Mouse (Mus musculus) embryonic facial prominence, embryonic 12.5 days (tissue): ENCODE data around the gene Pawr. TPM values are rescaled to one million over a fixed set of nuclear protein-coding genes. Genes with fewer than 3 reads are reported as not detected.

Experiments used
- ATAC-seq: fragments of 200-750 bp; cut with Nextera tagmentation; 2 replicates; pipeline ENCODE4 v1.8.0; 2017; ENCODE audit not compliant: insufficient number of reproducible peaks, insufficient read depth, low FRiP score, low TSS enrichment
- H3K27ac ChIP-seq: fragments of 300-500 bp; sonication (generic); 2 replicates; pipeline ENCODE4 v1.5.1; 2016; ENCODE audit warnings: mild to moderate bottlenecking
- H3K27me3 ChIP-seq: fragments of 300-500 bp; sonication (generic); 2 replicates; pipeline ENCODE4 v1.6.1; 2016; ENCODE audit warnings: mild to moderate bottlenecking, moderate library complexity
- H3K36me3 ChIP-seq: fragments of 300-500 bp; sonication (generic); 2 replicates; pipeline ENCODE4 v1.6.1; 2016; ENCODE audit warnings: mild to moderate bottlenecking
- H3K4me1 ChIP-seq: fragments of 300-500 bp; sonication (generic); 2 replicates; pipeline ENCODE4 v1.6.1; 2016
- H3K4me2 ChIP-seq: fragments of 300-500 bp; sonication (generic); replicated peaks from 2 replicates; pipeline ENCODE4 v1.6.1; 2016; ENCODE audit warnings: mild to moderate bottlenecking, moderate library complexity
- H3K4me3 ChIP-seq: fragments of 300-500 bp; sonication (generic); 2 replicates; pipeline ENCODE4 v1.5.1; 2016; ENCODE audit warnings: mild to moderate bottlenecking
- H3K9ac ChIP-seq: fragments of 300-500 bp; sonication (generic); 2 replicates; pipeline ENCODE4 v1.6.1; 2016; ENCODE audit warnings: mild to moderate bottlenecking, moderate library complexity
- H3K9me3 ChIP-seq: fragments of 300-500 bp; sonication (generic); 2 replicates; pipeline ENCODE4 v1.6.1; 2016; ENCODE audit warnings: mild to moderate bottlenecking, moderate library complexity
- WGBS: fragments of 180-500 bp; shearing (Covaris S2); methylation state at CpG from one replicate; pipeline ENCODE4 v1.1.7; 2016; 5-methylcytosine and 5-hydroxymethylcytosine counted together
- polyA plus RNA-seq: library from polyadenylated mRNA; unstranded; fragments of >200 nt; fragmentation: Nextera tagmentation; extraction: Ambion mirVana; gene quantifications from 2 replicates; pipeline ENCODE4 v1.2.1, GENCODE M21; 2016

Gene Pawr
- polyA plus RNA-seq, 1 experiment from 2014 or later: 9.2 TPM

DNA sequence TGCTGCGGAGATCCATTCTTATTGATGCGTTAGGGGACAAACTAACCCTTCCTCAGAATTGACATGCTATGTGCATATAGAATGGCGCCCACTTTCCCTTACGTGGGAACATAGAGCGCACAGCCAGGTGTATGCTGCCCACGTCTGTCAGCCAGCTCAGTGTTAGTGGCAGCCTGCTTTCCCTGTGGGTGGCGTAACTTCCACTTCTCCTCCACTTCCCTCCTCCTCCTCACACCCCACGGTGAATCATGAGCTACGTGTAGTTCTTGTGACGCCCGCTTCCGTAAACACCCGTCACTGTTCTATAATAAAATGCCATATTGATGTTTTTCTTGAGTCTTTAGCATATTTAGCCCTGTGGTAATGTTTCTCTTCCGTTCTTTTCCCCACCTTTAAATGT lies 63.7 kb downstream of the Pawr start:
- Histone ChIP-seq H3K4me2 (no peak overlapping the region), H3K27me3 (no peaks in the 10 kb centered on the region), H3K9ac (no peak overlapping the region), H3K36me3 (no peaks in the 10 kb centered on the region), H3K4me3 (no peak overlapping the region), H3K4me1 (no peaks in the 10 kb centered on the region), H3K9me3 (no peaks in the 10 kb centered on the region), H3K27ac (no peak overlapping the region)
- no peak for ATAC-seq
- 93% methylated on average over 14 of the region's 14 CpGs for WGBS

DNA sequence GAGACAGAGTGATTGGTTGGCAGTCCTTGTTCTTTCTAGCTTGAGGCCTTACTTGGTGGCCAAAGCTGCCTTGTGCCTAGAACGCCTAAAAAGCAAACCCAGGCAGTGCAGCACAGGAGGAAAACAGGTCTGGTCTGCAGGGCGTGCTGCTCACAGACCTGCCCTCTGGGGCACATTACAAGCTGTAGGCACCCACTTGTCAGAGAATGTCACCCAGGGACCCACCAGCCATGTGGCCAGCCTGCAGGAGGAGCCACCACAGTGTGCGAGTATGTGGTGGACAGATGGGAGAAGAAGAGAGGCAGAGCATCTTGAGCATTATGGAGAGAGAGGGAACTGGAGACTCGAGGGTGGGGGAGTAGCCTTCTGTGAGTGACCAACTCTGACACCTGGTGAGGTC lies 70.8 kb downstream of the Pawr start:
- Histone ChIP-seq H3K36me3 (no peaks in the 10 kb centered on the region), H3K9ac (no peak overlapping the region), H3K4me1 (0 out of 2 replicates have a peak, but pooled peaks cover 5% of the 10 kb centered on the region), H3K4me3 (no peak overlapping the region), H3K9me3 (no peaks in the 10 kb centered on the region), H3K27me3 (no peaks in the 10 kb centered on the region), H3K27ac (no peak overlapping the region), H3K4me2 (no peak overlapping the region)
- WGBS: 78% methylated on average over 4 of the region's 4 CpGs
- ATAC-seq: no peak

DNA sequence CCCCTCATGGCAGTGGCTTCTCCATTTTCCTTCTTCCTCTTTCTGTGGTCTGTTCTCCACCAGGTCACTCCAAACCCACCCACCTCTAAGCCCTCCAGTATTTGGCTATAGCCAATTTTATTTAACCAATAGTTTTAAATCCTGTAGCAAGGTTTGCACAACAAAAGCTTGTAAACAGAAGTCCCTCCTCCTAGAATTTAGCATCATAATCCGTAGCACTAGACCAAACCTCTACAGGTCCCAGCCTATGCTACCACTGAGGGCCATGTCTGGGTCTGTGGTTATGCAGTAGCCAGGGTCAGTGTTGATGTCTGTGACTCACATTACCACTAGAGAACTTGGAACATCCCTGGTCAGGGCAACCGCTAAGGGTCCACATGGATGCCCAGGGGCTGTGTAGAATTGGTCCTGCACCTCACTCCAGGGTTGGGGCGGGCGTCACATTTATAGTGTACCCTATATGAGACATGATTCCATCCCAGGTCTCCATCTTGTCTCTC lies 71.5 kb downstream of the Pawr start:
- Histone ChIP-seq H3K27ac (no peak overlapping the region), H3K4me2 (no peak overlapping the region), H3K27me3 (no peaks in the 10 kb centered on the region), H3K9me3 (no peaks in the 10 kb centered on the region), H3K4me1 (0 out of 2 replicates have a peak, but pooled peaks cover 5% of the 10 kb centered on the region), H3K4me3 (no peak overlapping the region), H3K9ac (no peak overlapping the region), H3K36me3 (no peaks in the 10 kb centered on the region)
- ATAC-seq: no peak
- WGBS: 90% methylated on average over 4 of the region's 4 CpGs

DNA sequence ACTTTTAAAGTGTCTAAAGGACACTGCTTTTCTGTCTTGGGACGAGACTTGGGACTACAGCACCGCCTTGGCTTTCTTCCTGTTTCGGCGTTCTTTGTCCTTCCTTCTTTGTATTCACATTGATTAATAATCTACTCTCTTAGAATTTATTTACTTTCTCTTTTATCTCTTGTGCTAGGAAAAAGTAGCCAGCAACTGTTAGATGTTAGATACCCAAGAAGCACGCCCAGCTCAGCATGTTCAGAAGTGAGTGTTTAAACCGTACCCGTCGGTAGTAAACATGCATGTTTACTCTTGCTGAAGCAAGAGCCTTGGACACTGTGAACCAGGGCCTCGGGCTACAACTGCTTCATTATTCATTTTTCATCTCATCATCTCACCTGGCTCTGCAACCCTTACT lies 72.2 kb downstream of the Pawr start:
- ATAC-seq: no peak
- Histone ChIP-seq H3K36me3 (no peaks in the 10 kb centered on the region), H3K4me2 (no peak overlapping the region), H3K27ac (no peak overlapping the region), H3K9ac (no peak overlapping the region), H3K4me3 (no peak overlapping the region), H3K9me3 (no peaks in the 10 kb centered on the region), H3K27me3 (no peaks in the 10 kb centered on the region), H3K4me1 (0 out of 2 replicates have a peak, but pooled peaks cover 5% of the 10 kb centered on the region)
- 88% methylated on average over 9 of the region's 9 CpGs for WGBS

DNA sequence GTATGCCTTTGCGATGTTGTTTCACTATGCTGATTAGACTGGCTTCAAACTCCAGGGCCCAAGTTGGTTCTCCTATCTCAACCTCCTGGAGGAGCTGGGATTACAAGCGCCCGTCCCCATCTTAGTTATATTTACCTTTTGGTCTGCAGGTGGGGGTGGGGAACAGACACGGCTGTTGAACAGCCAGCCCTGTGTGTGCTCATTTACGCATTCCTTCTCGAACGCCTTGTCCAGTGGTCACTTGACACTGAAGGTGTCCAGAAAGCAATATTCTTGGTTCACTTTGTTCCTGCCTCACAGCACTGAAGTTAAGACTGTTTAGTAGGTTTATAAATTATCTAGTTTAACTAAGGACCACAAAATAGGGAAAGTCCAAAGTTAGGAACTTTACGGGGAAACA lies 73.2 kb downstream of the Pawr start:
- WGBS: 61% methylated on average over 8 of the region's 8 CpGs
- no peak overlapping the region for H3K4me2 ChIP-seq
- no peak overlapping the region for H3K27ac ChIP-seq
- no peak for ATAC-seq
- 0 out of 2 replicates have a peak, but pooled peaks cover 5% of the 10 kb centered on the region for H3K4me1 ChIP-seq
- no peaks in the 10 kb centered on the region for H3K27me3 ChIP-seq
- no peaks in the 10 kb centered on the region for H3K36me3 ChIP-seq
- no peaks in the 10 kb centered on the region for H3K9me3 ChIP-seq
- no peak overlapping the region for H3K9ac ChIP-seq
- H3K4me3 ChIP-seq: no peak overlapping the region

DNA sequence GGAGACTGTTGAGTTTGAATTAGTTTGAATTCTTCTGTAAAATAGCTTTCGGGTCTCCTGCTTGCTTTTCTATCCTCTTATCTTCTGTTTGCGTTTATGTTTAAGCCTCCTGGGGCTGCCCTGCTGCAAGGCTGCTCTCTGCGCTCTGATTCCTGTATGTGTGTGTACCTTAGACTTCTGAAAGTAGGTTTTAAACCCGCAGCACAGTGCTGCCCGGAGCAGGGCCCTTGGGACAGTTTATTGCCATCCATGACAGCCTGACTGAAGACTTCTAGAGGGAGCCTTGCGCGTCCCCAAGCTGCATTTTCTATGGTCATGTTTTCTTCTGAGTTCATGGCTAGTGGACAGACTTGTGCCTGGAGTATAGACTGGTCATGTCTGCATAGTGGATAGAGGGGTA lies 74.0 kb downstream of the Pawr start:
- 0 out of 2 replicates have a peak, but pooled peaks cover 5% of the 10 kb centered on the region for H3K4me1 ChIP-seq
- H3K4me3 ChIP-seq: no peak overlapping the region
- H3K36me3 ChIP-seq: no peaks in the 10 kb centered on the region
- ATAC-seq: no peak
- no peak overlapping the region for H3K9ac ChIP-seq
- H3K27me3 ChIP-seq: no peaks in the 10 kb centered on the region
- no peaks in the 10 kb centered on the region for H3K9me3 ChIP-seq
- H3K27ac ChIP-seq: no peak overlapping the region
- 55% methylated on average over 7 of the region's 7 CpGs for WGBS
- H3K4me2 ChIP-seq: no peak overlapping the region

DNA sequence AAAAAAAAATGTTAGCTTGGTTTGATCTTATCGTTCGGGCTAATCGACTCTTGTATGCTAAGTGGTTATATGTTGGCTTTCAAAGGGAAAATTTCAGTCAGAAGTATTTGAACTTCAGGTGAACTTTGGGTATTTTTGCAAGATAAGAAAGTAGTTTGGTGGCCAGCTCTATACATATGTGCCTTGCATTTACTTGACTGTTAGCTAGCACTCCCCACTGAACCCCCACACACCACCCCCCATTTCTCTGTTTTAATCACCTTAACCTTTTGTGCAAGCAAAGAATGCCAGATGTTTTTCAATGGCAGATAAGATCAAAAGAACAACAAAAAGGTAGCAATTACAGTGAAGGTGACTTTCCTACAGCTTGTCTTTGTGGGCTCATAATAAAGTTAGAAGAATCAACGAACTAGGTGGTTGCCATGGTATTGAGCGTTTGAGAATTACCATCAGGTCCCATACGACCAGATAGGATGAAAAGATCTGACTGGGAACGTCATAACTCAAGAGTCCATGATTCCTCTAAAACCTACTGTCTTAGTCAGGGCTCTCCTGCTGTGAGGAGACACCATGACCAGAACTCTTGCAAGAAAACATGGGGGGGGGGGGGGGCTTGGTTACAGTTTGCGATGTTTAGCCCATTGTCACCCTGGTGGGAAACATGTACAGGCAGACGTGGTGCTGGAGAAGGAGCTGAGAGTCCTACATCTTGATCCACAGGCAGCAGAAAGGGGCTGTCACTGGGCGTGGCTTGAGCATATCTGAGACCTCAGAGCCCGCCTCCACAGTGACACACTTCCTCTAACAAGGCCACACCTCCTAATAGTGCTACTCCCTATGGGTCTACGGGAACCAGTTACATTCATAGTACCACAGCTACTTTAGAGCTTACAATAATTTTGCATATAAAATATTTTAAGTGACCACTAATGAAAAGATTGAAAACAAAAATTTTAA lies 75.2 kb downstream of the Pawr start:
- H3K4me2 ChIP-seq: no peak overlapping the region
- ATAC-seq: no peak
- H3K27ac ChIP-seq: no peak overlapping the region
- 82% methylated on average over 12 of the region's 12 CpGs for WGBS
- H3K4me3 ChIP-seq: no peak overlapping the region
- 0 out of 2 replicates have a peak, but pooled peaks cover 5% of the 10 kb centered on the region for H3K4me1 ChIP-seq
- H3K9me3 ChIP-seq: no peaks in the 10 kb centered on the region
- no peak overlapping the region for H3K9ac ChIP-seq
- H3K36me3 ChIP-seq: no peaks in the 10 kb centered on the region
- no peaks in the 10 kb centered on the region for H3K27me3 ChIP-seq

DNA sequence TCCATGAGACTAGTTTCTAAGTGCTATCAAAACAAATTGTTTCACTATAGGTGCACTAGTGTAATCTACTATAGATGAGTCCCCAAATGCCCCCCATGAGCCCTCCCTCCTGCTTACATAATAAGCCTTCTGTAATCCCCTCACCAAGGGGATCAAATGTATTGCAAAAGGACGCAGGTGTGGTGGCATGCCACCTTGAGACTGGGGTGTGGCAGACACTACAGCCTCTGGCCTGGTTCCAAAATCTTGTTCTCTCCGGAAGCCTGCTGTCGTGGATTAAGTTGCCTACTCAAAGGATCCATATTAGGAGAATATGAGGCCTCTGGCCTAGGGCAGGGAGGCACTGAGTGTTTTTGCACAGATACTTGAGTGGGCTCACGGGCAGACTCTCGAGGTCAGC lies 76.1 kb downstream of the Pawr start:
- Histone ChIP-seq H3K36me3 (no peaks in the 10 kb centered on the region), H3K4me3 (no peak overlapping the region), H3K4me2 (no peak overlapping the region), H3K9me3 (no peaks in the 10 kb centered on the region), H3K27me3 (no peaks in the 10 kb centered on the region), H3K9ac (no peak overlapping the region), H3K4me1 (0 out of 2 replicates have a peak, but pooled peaks cover 5% of the 10 kb centered on the region), H3K27ac (no peak overlapping the region)
- ATAC-seq: no peak
- WGBS: 49% methylated on average over 5 of the region's 5 CpGs

DNA sequence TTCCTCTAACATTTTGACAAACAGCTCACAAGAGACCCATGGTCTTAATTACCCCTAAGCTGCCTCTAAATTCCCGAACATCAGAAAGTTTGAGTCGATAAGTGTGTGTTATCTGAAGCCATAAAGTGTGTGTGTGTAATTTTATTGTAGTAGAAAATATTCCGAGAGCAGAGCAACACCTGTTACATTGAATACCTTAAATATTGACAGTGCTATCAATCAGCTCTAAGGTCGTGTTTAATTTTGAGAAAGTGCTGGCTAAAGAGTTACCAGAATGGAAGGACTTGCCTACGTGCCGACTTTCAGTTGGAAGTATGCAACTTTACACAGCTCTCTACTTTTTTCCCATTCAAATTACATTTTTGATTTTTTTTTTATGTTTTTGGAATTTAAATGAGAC lies 76.5 kb downstream of the Pawr start:
- no peak for ATAC-seq
- H3K27ac ChIP-seq: no peak overlapping the region
- no peaks in the 10 kb centered on the region for H3K27me3 ChIP-seq
- 0 out of 2 replicates have a peak, but pooled peaks cover 5% of the 10 kb centered on the region for H3K4me1 ChIP-seq
- no peaks in the 10 kb centered on the region for H3K9me3 ChIP-seq
- H3K4me2 ChIP-seq: no peak overlapping the region
- no peak overlapping the region for H3K9ac ChIP-seq
- H3K4me3 ChIP-seq: no peak overlapping the region
- 78% methylated on average over 6 of the region's 6 CpGs for WGBS
- H3K36me3 ChIP-seq: no peaks in the 10 kb centered on the region

DNA sequence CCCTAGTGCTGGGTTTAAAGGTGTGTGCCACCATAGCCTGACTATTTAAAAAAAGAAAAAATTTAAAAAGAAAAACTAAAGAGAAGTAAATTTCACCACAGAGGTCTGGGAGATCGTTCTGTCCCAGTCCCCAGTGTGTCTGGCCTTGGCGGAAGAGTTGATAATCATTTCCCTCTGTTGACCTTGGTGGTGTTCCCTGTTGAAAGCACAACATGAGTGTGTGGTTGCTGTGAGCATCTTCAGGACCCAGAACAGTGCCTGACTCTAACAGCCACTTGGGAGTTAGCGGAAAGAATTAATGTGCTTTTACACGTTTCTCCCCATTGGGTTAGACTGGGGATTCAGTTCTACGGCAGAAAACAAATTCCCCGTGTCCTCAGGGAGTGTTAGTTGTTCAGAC lies 77.1 kb downstream of the Pawr start:
- Histone ChIP-seq H3K4me2 (no peak overlapping the region), H3K36me3 (no peaks in the 10 kb centered on the region), H3K4me3 (no peak overlapping the region), H3K27ac (no peak overlapping the region), H3K4me1 (0 out of 2 replicates have a peak, but pooled peaks cover 5% of the 10 kb centered on the region), H3K9ac (no peak overlapping the region), H3K9me3 (no peaks in the 10 kb centered on the region), H3K27me3 (no peaks in the 10 kb centered on the region)
- 68% methylated on average over 6 of the region's 6 CpGs for WGBS
- ATAC-seq: no peak

DNA sequence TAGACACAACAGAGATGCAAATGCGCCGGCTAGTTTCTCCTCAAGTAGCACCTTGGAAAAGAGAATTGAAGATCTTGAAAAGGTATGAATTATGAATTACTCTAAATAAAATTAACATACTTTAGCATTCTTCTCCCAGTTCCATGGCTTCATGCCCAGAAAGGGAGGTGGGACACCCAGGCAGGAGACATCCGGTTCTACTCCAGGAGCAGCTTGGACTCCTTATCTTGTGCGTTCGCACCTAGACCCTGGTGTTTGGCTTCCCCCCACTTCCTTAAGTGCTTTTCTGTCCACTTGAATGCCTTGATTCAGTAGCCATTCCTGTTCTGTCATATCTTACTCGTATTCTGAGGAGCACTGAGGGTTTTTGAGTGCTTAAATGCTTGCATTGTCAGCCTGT lies 77.6 kb downstream of the Pawr start:
- no peak overlapping the region for H3K4me2 ChIP-seq
- no peak overlapping the region for H3K27ac ChIP-seq
- H3K9me3 ChIP-seq: no peaks in the 10 kb centered on the region
- WGBS: 91% methylated on average over 6 of the region's 6 CpGs
- H3K36me3 ChIP-seq: no peaks in the 10 kb centered on the region
- ATAC-seq: no peak
- H3K4me1 ChIP-seq: 0 out of 2 replicates have a peak, but pooled peaks cover 5% of the 10 kb centered on the region
- no peak overlapping the region for H3K4me3 ChIP-seq
- no peaks in the 10 kb centered on the region for H3K27me3 ChIP-seq
- no peak overlapping the region for H3K9ac ChIP-seq
